Mouse (Mus musculus) inflammation-experienced regulatory T-cells, adult 16 weeks (primary cell): Measurements from ENCODE around the gene Defb48. TPM values are rescaled to one million over a fixed set of nuclear protein-coding genes. Genes with fewer than 3 reads are reported as not detected.

Source experiments
- polyA plus RNA-seq: library from polyadenylated mRNA; unstranded; fragments of 100-300 nt; shearing (Covaris generic); gene quantifications from one replicate; pipeline ENCODE4 v1.2.1, GENCODE M21; 2017

The Defb48 gene
- polyA plus RNA-seq: not detected

DNA sequence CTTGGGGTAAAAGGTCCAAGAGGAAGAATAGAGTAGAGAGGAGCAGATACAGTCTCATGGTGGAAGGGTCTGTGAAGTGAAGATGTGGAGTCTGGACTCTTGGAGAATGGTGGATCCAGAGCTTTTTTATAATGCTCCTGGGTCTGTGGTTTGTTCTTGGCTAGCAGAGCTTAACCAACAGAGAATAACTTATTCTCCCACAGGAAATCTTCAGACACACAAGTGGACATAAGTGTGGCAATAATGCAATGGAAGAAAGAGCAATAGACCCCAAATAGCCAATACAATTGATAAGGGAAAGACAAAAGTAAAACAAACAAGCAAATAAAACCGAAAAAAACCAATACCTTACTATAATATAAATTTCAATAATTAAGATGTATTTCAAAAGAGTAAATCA is at the start of gene Defb48:
Gene Defb48 (minus strand): TSS at position 101 of the 400 bp plus-strand sequence.

DNA sequence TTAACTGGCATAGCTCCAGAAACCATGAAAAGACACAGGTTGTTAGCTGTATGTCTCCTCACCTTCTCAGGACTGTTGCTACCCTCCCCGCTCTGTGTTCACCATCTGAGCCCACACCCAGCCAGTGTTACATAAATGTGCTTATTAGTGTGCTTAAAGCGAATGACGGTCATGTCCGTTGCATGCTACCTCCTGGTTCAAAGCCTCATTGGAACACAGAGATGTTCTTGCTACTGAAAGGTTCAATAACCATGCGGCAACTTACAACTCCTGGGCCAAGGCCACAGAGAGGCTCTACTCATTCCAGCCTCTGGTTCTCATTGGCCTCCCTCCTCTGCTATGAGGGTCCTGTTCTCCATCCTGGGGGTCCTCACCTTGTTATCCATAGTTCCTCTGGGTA is 27.2 kb upstream of the Defb48 start, which contains the start of gene Defb43:
Gene Defb43 (plus strand): TSS at position 301 of the 400 bp plus-strand sequence.

DNA sequence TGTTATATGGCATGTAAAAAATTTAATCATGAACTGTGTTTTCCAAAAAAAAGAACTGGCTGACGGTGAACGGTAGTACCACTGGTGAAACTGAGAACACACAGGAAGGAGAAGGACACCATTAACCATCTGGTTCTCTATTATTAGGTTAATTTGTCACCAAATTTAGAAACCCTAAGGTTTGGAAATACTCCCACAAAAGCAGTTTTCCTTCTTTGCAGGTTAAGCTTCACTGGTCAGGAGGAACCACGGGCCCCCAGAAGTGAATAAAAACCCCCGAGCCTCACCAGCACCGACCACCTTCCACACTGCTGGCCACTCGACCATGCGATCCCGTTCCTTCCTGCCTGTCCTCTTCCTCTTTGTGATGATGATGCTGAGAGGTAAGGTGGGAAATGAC is 13.5 kb upstream of the Defb48 start, which contains the start of gene Defb47:
Gene Defb47 (plus strand): TSS at position 301 of the 400 bp plus-strand sequence.

Other genes starting within 250 kb of the Defb48 start
- gene Ints6, start 223.3 kb downstream of the Defb48 start, polyA plus RNA-seq: 93.8 TPM
- gene Wdfy2, start 146.8 kb downstream of the Defb48 start, polyA plus RNA-seq: 13.3 TPM
- not detected for gene Defb47, start 13.6 kb upstream of the Defb48 start, polyA plus RNA-seq
- gene Defb43, start 27.3 kb upstream of the Defb48 start, polyA plus RNA-seq: not detected
- gene Defb42, start 62.5 kb upstream of the Defb48 start, polyA plus RNA-seq: not detected
- not detected for gene Defb30, start 65.5 kb upstream of the Defb48 start, polyA plus RNA-seq